Mouse (Mus musculus): ENCODE data around the gene Tmem150b.

- TF ChIP-seq EP300 (optimal IDR thresholded peaks at IDR 0.05), result no peak
- no peak for TF ChIP-seq CTCF (IDR thresholded peaks at IDR 0.05; ENCODE audit: low read depth)
These were observed 15.3 kb upstream of the Tmem150b start for GRCm38 (mm10) chr7:4740309-4740727.
